Mouse (Mus musculus) bone marrow, adult 2 months (tissue): ENCODE data around the gene Adgrv1.

Experiments
- CTCF ChIP-seq: fragments of 200-500 bp; IDR thresholded peaks from 2 replicates; pipeline ENCODE4 v1.5.1; 2011; ENCODE audit warnings: low read length, control low read depth; ENCODE audit not compliant: control insufficient read depth, insufficient read depth
- POLR2A ChIP-seq: fragments of 200-500 bp; IDR thresholded peaks from 2 replicates; pipeline ENCODE4 v1.6.1; 2011; ENCODE audit warnings: low read depth, mild to moderate bottlenecking, control low read depth, low read length, borderline replicate concordance; ENCODE audit not compliant: control insufficient read depth

- no peak for TF ChIP-seq CTCF
- TF ChIP-seq POLR2A = no peak
Observed at GRCm38 (mm10) chr13:81369564-81369963, 263.4 kb downstream of the Adgrv1 start.
